Mouse (Mus musculus): ENCODE results near the gene Efna4.

The Efna4 gene

DNA sequence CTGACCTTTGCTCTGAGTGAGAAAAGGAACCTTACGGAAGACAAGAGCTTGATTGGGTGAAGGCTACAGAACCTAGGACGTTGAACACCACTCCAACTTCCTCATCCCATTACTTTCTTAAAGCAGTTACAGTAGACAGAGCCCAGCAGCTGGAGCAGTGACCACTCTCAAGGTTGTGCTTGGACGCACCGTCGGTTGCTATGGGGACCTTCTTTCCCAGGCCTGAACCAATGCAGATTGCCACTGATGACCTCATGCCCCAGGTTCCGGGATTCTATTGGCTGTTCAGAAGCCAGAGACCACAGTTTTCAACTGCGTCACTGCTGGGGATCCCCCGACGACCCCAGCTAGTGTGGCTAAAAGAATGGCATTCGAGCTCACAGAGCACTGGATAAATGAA lies 6.9 kb downstream of the Efna4 start:
- in situ Hi-C loops (cut with MboI) = no loop called here

DNA sequence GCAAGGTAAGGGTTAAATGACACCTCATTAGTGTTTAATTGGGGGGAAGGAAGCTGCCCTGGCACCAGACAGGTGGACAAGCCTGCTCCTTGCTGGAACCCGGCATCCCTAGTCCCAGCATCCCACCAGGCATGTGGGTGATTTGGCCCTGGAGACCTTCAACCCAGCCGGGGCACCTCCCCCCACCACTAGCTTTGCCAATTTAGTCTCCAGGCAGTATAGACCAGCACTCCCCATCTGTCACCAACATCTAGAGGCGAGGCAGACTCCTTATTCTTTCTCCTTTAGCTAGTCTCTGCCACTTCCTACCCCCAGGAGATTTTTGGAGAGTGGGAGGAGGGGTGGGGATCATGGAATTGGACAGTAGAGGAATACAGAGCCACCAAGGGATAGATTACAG lies 7.5 kb downstream of the Efna4 start:
- in situ Hi-C loops (cut with MboI) = no loop called here

DNA sequence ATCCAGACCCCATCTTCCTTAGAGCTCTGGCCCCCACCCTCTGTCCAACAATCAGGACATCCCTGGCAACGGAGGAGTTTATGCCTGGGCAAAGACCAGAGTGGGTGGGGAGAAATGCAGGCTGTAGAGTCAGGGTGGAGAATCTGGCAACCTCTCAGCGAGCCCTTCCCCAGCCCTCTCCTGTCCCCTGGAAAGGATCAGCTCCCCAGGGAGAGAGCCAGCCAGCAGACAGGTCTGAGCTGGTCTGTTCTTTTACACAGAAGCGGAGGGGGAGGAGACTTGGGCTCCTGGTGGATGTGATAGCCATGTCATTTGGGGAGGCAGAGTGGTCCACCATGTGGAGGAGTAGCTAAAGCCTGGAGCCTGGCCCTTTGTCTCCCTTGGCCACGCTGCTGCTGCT lies 9.2 kb downstream of the Efna4 start:
- in situ Hi-C loops (cut with MboI) = no loop called here

DNA sequence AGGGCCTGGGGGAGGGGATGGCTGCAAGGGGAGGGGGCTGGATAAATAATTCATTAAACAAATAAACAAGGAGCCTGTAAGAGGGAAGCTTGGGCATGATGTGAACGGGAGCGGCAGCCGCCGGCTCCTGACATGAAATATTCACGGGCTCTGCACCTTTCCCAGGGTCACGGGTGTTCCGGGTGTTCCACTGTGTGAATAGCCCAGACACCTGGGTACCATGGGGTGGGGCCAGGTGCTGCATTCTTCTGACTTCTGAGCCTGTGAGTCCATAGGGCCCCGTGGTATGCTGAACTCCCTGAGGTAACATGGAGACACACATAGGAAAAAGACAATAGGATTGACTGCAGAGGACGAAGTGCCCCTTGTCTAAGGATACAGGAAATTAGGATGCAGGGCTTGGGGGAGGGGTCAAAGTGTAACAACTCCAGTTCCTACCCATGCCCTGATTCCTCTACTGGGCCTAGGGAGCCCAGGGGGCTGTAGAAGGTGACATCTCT lies 10.4 kb downstream of the Efna4 start:
- in situ Hi-C loops (cut with MboI) = no loop called here

DNA sequence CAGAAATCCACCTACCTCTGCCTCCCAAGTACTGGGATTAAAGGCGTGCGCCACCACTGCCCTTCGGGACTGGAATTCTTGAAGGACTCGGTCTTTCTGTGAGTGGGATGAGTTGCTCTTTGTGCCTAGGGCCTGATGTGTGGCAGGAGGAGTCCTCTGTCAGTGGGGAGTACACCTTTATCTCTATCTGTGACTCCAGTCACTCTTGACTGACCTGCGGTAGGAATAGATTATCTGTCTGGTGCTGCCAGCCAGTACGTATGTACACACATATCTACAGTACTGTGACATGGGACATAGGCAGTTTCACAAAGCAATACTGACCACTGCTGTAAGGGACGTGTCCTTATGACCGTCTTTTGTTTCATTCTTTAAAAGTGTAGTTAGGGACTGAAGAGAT lies 11.9 kb downstream of the Efna4 start:
- in situ Hi-C loops (cut with MboI) = no loop called here

DNA sequence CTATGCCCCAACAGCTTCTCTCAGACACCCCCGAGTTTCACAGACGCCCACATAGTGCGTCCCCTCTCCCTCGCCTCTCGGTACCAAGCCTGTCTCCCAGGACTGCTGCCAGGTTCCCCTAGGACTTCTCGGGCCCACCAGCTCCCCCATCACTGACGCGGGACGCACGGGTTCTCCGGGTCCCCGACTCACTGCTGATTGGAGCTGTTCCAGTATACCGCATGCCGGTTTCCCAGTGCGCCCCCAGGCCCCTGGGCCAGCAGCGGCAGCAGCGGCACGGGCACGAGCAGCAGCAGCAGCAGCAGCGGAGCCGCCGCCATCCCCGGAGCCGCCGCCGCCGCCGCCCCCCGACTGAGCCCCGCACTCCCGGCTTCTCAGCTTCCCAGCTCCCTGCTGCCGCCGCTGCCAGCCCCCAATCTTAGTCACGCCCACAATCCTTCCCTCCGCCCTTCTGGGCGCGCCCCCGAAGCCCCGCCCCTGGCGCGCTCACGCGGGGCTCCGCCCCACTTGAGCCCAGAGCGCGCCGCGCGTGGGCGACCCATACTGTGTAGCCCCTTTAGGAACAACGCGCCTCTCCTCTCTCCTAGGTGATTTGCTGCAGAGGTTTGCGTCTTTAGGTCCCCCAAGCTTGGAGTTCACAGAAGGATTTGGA lies 15.2 kb downstream of the Efna4 start, which contains the start of gene Efna3:
Efna3 (minus strand) TSS at position 452 of the 652 bp plus-strand sequence.
- in situ Hi-C loops (cut with MboI) = no loop called here

DNA sequence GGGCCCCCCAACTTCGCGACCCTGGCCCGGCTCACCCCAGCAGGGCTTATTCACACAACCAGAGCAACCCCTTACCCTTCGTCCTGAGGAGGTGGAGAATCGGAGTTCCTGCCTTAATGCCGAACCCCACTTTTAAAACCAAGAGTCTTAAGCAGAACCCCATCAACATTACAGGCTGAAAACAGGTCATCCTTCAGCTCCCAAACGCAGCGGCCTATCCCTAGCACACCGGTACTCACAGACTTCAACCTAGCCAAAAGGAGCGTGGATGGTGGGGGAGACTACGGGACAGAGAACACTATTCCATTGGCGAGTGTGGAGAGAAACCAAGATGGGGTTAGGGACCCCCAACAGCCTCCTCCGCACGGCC lies 15.7 kb downstream of the Efna4 start:
- in situ Hi-C loops (cut with MboI) = no loop called here

DNA sequence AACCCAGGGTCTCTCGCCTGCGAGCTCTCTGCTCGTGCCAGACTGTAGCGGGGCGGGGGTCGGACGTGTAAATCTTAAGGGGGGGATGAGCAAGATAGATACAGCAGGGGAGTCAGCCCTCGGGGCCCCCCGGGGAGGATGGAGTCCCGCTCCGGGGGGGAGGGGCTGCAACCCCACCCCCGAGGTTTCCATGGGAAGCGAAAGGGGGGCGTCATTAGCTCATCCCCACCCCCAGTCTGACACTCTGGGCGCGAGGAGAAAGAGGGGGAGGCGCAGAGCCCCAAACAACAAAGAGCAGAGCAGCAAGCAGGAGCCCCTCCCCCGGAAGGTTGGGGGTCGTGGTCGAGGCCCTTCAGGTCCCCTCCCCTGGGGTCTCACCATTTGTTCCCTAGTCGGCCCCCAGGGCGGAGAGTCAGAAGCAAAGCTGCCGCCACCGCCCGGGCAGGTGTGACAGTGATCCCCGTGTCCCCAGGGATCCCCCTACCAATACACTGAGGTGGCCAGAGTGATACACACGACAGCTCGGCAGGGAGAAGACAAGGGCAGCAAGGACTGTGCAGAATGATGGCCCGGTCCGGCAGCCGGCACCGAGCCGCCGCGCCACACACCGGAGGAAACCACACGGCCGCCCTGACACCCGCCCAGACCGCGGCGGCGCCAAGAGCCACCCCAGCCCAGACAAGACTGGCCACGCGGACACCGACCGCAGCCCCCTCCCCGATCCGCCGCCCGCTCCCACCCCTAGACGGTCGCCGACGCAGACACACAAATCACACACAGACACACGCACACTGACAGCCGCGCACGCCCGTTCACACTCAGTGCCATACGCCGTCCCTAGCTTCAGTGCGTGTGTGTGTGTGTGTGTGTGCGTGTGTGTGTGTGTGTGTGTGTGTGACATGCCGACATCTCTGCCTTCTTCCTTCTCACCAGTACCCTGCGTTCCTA lies 16.4 kb downstream of the Efna4 start:
- in situ Hi-C loops (cut with MboI) = no loop called here

DNA sequence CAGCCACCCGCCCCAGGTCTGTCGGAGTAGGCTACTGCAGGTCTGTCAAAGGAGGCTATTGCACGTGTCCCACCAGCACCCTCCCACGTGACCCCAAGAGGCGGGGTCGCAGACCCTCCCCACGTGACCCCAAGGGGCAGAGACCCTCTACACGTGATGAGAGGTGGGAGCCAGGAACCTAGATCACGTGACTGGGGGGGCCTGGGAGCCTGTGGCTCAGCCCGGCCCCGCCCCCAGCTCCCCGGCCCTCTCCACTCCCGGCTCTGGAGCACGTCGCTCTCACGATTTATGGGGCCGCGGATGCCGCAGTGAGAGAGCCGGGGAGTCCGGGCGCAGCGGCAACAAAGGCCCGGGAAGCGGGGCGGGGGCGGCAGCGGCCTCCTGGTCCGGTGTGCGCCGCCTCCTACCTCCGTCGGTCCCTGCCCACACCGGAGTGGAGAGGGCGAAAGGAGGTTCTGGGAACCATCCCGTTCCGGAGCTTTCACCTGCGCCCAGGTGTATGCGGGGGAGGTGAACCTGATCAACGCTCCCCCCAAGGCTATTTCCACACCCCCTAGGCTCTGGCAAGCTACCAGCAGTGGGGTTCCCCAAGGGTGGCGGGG lies 17.1 kb downstream of the Efna4 start:
- in situ Hi-C loops (cut with MboI) = no loop called here

DNA sequence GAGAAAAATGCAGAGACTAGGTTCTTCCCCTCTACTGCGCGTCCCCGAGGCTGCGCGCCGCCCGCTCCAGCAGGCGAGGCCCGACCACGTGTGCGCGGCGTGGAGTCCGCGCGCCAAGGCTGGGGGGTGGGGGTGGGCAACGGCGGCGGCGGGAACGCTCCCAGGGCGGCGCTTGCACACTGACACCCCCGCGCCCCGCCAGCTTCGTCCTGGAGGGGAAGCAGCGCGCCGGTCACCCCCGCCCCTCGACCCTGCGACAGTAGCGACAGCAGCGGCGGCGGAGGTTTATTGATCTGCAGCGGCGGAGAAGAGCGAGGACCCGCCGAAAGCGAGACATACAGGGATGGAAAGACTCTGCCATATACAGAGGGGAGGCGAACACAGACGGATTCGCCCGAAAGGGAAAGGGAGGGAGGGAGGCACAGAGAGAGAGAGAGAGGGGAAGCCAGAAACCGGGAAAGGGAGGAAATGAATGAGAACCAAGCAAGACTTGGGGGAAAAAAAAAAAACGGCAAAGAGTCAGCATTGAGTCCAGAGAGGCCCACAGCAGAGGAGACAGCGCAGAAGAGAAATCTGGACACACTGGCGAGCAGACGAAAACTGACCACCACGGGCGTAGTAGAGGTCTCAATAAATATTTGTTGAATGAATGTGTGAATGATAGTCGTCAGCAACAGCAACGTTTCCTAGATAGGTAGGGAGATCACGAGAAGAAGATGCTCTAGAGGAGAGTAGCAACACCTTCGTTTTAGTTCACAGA lies 18.1 kb downstream of the Efna4 start:
- in situ Hi-C loops (cut with MboI) = no loop called here

DNA sequence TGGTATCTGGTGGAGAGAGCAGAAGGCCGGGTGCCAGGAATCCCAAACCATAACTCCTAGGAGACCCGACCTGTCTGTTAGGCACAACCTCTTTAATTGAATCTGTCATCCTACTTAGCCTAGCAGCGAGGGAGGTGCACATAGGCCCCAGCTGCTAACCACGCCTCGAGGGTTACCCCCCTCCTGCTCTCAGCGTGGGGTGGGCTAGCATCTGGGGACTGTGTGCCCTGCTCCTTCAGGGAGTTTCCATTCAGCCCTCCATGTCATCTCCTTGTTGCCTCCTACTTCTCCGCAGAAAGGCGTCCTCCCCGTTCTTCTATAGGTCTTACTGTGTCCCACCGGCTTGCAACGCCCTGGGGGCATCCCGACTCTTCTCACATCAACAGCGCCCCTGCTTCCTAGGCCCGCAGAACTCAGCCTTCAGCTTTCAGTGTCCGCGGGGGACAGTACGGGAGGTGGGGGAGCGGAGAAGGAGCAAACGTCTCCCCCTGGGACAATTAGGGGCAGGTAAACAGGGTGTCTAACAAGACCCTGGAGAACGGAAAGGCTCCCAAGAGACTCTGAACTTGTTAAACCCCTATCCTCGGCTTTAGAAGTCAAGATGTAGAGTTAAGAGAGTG lies 18.7 kb downstream of the Efna4 start:
- in situ Hi-C loops (cut with MboI) = no loop called here

DNA sequence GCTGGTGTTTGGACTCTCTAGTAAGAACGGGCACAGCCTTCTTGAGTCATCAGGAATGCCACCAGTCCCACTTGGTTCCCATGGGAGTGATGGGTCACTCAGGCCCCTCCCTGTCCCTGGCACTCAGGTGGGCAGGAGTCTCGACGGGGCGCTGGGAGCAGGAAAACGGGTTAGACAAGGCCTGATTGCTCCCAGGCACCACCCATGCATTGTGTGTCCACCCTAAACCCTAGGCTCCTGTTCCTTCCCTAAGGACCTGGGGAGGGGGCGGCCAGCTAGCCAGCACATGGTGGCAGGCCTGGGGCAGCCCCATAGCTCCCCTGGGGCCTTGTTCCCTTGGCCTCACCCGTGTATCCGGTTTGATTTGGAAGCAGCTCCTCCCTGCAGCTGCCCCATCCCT lies 19.5 kb downstream of the Efna4 start:
- in situ Hi-C loops (cut with MboI) = no loop called here

DNA sequence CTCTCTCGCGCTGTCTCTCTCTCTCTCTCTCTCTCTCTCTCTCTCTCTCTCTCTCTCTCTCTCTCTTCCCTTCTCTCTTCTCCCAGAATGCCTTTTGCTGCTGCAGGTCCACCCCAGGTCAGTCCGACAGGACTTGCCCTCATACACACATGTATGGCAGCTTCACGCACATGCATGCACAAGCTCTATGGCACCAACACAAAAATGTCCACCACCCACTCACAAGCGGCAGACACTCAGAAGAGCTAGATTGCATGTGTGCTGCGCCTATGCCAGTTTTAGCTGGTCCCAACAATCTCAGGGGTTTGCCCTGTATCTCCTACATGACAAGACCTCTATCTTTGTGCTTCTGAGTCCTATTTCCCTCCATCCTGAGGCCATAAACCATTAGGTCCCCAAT lies 20.6 kb downstream of the Efna4 start:
- in situ Hi-C loops (cut with MboI) = no loop called here

DNA sequence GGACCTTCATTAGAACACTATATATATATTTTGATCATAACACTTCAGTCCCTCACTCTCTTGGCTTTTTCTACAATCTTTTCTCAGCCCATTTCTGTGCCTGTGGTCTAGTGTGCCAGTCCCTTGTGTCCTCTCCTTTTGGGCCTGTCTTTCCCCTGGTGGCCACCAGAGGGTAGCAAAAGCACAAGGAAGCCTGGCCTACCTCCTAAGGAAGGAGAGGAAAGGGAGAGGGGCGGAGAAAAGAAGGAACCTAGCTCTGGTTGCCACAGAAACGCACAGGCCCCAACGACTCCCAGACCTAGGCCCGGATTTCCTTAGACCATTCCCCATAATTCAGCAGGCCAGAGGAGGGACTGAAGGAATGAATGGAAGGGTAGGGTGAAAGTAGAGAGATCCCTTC lies 21.0 kb downstream of the Efna4 start:
- in situ Hi-C loops (cut with MboI) = no loop called here

DNA sequence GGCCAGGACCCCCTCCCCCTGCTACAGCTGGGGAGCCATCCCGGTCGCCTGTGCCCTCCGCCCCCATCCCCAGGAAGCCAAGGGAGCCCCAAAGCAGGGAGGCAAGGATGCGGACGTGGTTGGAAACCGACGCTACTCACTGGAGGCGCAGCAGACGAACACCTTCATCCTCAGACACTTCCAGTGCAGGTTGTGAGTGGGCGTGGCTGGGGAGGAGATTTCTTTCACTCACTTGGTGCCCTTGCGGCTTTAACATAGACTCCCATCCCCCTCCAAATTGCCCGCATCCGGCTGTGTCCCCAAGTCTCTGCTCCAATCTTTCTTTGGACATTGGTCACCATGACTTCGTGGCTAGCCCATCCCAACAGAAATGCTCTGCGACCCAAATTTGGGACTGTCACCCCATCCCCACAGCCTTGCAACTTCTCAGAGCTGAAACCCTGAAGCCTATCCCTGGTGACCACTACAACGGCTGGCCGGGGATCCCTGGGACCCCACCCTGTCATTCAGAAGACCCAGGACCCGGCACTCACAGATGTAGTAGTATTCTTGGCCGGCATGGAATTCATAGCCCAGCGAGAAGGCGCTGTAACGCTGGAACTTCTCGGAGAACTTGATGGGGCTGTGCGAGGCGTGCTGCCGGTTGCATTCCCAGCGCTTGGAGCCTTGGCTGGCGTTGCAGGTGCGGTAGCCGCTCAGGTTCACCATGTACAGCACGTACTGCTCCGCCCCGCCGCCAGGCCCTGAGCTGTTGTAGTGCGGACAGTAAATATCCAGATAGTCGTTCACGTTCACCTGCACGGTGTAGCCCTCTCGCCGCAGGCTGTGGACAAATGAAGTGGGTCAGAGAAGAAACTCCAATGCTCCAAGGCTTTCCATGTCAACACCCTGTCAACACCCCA lies 21.6 kb downstream of the Efna4 start:
- in situ Hi-C loops (cut with MboI) = no loop called here

DNA sequence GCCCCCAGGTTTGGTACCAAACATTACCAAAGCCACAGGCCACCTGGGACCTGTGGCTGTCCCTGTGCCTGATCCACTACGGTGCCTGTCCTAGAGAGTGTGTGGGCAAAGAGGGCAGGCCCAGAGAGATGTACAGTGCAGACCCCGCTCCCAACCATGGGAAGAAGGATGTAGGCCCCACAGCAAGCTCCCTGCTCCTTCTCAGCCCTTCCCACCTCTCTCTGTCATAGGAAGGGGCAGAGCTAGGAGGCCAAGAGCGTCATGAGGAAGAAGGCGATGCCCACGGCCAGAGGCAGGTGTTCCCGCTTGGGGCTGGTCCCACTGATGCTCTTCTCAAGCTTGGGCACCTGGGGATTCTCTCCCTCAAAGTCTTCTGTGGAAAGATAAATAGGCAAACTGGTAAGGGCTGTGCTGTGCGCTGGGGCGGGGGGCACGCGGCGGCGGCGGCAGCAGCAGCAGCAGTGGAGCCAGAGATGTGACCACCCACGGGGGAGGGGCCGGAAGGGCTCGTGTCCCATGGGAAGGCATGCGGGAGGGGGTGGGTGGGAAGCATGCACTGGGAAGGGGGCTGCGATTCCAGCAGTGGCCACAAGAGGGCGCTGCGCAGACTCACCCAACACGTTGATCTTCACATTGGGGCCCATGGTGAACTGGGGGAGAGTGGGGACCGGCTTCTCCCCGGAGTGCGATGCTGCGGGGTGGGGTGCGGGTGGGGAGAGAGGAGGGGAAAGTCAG lies 22.5 kb downstream of the Efna4 start:
- in situ Hi-C loops (cut with MboI) = no loop called here

DNA sequence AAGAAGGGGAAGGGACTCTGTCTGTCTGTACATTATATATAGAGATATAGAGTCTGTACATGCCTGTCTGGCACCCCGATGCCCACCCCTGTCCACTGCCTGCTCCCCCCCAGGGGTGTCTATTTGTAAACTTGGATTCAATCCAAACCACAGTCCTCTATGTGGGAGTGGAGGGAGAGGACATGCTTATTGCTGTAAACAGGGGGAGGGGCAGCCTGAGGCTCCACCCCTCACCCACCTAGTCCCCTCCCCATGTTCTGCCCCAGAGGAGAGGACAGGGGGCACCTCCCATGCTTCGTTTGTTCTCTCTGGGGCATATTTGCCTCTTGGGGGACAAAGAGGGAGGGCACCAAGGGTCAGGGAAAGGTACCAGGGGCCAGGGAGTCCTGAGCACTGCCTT lies 23.0 kb downstream of the Efna4 start:
- in situ Hi-C loops (cut with MboI) = no loop called here

DNA sequence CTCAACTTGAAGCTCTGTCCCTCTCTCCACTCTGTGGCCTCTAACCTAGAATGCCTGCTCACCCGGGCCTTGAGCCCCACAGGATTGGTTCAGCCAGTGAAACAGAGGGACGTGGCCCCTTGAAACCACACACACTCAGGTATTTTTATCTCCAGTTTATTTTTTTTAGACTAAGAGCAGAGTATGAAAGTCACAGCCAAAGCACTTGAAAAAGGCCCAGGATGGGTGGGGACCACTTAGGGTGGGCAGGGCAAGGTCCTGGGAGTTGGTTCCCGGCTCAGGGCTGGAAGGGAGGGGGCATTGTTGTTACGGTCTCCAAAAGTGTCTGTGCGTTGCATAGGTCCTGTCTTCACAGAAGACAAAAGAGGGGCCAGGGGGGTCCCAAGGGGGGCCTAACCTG lies 23.5 kb downstream of the Efna4 start:
- in situ Hi-C loops (cut with MboI) = no loop called here

DNA sequence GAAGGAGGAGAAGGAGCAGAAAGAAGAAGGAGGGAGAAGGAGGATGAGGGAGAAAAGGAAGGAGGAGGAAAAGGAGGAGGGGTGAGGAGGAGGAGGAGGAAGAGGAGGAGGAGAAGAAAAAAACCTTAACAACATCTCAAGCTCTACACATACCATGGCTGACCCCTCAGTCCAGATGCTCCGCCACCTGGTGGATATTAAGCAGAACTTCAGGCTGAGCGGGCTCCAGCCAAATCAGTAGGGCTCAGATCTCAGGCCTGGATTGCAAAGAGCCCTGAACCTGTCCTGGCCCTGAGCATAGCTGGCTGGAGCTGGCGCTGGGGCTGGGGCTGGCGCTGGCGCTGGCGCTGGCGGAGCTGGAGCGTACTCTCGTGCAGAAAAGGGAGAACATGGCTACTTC lies 29.7 kb downstream of the Efna4 start:
- in situ Hi-C loops (cut with MboI) = no loop called here

All from mature B cell (primary cell).